Mouse (Mus musculus): ENCODE data around the gene Prcp. TPM values are rescaled to one million over a fixed set of nuclear protein-coding genes. Genes with fewer than 3 reads are reported as not detected.
A peak's percentile ranks its signal among the peaks of the same experiment; 100 is the strongest.

Prcp gene
- polyA plus RNA-seq (2014; fragmentation: Nextera tagmentation; extraction: Ambion mirVana), result 13.5 and 17.9 TPM in 2 replicates

DNA sequence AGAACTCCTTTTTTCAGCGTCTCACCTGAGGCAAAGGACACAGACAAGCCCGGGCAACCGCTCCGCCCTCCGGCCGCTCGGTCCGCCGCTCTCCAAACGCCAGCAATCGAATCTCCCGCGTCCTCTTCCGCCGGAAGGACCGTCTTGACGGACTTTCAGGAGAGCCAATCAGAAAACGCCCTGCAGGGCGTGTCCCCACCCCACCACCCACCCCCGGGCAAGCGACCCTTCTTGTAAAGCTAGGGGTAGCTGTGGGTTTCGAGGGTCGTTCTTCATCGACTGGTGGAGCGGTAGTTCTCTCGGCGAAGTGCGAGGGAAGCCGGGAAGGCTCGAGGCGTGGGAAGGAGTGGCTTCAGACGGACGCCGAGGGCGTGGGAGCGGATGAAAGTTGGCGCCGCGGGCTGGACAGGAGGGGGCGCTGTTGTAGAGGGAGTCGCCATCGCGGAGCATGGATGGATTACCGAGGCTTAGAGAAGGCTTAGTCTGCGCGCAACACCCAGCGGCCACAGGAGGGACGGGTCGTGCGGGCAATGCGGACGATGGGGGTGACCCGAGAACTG, at the start of gene Prcp, which contains the start of gene Ddias:
TSS of gene Prcp (plus strand) at position 355 of the 560 bp plus-strand sequence.
TSS of gene Ddias (minus strand) at position 132 of the 560 bp plus-strand sequence.
- DNase-seq (peak; percentile 97), ATAC-seq (ENCODE audit: low FRiP score, low TSS enrichment) (peak; percentile 89)
- Histone ChIP-seq H3K36me3 (ENCODE audit: control insufficient read depth, insufficient read depth, low read length) (no peaks in the 10 kb centered on the region), H3K4me2 (ENCODE audit: low read length) (peak within 1 kb of the TSS; percentile 62), H3K4me3 (replicated peaks; ENCODE audit: low read depth, low read length) (peak within 1 kb of the TSS; percentile 54), H3K9me3 (ENCODE audit: control insufficient read depth, low read length) (no peaks in the 10 kb centered on the region), H3K9ac (replicated peaks; ENCODE audit: low read length) (peak within 1 kb of the TSS; percentile 76), H3K27ac (replicated peaks; ENCODE audit: low read depth, low read length) (peak within 1 kb of the TSS; percentile 98), H3K4me1 (ENCODE audit: control insufficient read depth, insufficient read depth, low read length) (peaks cover 18% of the 10 kb centered on the region), H3K27me3 (ENCODE audit: control insufficient read depth, insufficient read depth, low read length) (no peaks in the 10 kb centered on the region)
- WGBS, result under 1% methylated on average over 53 of the region's 53 CpGs

DNA sequence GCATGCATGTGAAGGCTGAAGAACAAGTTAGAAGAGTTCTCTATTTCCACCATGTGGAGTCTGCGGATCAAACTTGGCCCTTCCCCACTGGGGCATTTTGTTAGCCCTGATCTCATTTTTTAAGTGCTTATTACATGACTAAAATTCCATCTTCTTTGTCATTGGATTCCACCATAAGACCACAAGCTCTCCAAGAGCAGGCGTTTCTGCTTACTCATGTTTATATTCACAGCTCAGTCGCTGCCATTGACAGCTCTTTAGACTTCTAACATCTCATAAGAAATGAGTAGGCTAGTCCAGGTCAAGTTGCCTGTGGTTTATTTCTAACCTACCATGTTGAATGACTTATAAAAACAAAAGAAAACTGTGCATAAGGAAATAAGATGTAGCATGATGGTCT, 48.0 kb upstream of the Prcp start:
- no peaks in the 10 kb centered on the region for H3K9me3 ChIP-seq (ENCODE audit: control insufficient read depth, low read length)
- DNase-seq (no peak), ATAC-seq (ENCODE audit: low FRiP score, low TSS enrichment) (no peak)
- H3K36me3 ChIP-seq (ENCODE audit: control insufficient read depth, insufficient read depth, low read length), result peaks cover 3% of the 10 kb centered on the region; the same call in 1 of the 2 replicates
- H3K4me2 ChIP-seq (ENCODE audit: low read length), result no peak overlapping the region
- H3K27ac ChIP-seq (replicated peaks; ENCODE audit: low read depth, low read length), result no peak overlapping the region
- 96% methylated on average over 3 of the region's 3 CpGs for WGBS
- no peaks in the 10 kb centered on the region for H3K27me3 ChIP-seq (ENCODE audit: control insufficient read depth, insufficient read depth, low read length)
- H3K4me1 ChIP-seq (ENCODE audit: control insufficient read depth, insufficient read depth, low read length), result no peaks in the 10 kb centered on the region
- no peak overlapping the region for H3K9ac ChIP-seq (replicated peaks; ENCODE audit: low read length)
- H3K4me3 ChIP-seq (replicated peaks; ENCODE audit: low read depth, low read length), result no peak overlapping the region

DNA sequence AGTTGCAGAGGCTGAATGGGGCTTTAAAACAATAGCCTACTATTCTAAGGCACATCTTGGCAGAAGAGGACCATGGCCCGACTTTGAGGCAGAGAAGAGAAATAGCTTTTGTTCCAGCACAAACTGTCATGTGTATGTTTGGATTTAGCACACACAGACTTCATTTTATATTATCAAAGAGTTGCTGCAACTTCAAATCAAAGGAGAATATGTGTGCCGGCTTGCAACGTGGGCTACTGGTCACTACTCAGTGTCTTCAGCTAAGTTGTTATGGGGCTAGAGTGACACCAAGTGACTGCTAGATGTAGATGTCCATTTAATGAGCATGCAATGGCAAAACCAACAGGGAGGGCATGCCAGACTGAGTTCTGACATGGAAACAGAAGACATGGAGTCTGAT, 46.3 kb upstream of the Prcp start:
- 47% methylated on average over 3 of the region's 3 CpGs for WGBS
- Histone ChIP-seq H3K36me3 (ENCODE audit: control insufficient read depth, insufficient read depth, low read length) (peaks cover 3% of the 10 kb centered on the region; the same call in 1 of the 2 replicates), H3K4me2 (ENCODE audit: low read length) (no peak overlapping the region), H3K27me3 (ENCODE audit: control insufficient read depth, insufficient read depth, low read length) (no peaks in the 10 kb centered on the region), H3K4me3 (replicated peaks; ENCODE audit: low read depth, low read length) (no peak overlapping the region), H3K27ac (replicated peaks; ENCODE audit: low read depth, low read length) (no peak overlapping the region), H3K9me3 (ENCODE audit: control insufficient read depth, low read length) (no peaks in the 10 kb centered on the region), H3K9ac (replicated peaks; ENCODE audit: low read length) (no peak overlapping the region), H3K4me1 (ENCODE audit: control insufficient read depth, insufficient read depth, low read length) (no peaks in the 10 kb centered on the region)
- DNase-seq (peak; percentile 35), ATAC-seq (ENCODE audit: low FRiP score, low TSS enrichment) (no peak)

DNA sequence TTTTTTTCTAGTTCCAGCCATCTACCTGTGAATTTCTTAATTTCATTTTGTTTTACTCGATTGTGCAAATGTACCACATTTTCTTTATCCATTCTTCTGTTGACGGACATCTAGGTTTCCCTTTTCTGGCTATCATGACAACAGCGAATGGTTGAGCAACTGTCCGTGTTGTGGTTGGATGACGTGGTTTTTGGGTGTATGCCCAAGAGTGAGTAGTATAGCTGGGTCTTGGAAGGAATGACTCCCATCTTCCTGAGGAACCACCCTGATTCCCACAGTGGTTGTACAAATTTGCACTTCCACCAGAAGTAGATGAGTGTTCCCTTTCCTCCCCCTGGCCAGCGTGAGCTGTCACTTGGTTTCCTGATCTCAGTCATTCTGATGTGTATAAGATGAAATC, 41.9 kb upstream of the Prcp start:
- Histone ChIP-seq H3K4me2 (ENCODE audit: low read length) (no peak overlapping the region), H3K4me3 (replicated peaks; ENCODE audit: low read depth, low read length) (no peak overlapping the region), H3K9ac (replicated peaks; ENCODE audit: low read length) (no peak overlapping the region), H3K9me3 (ENCODE audit: control insufficient read depth, low read length) (no peaks in the 10 kb centered on the region), H3K27me3 (ENCODE audit: control insufficient read depth, insufficient read depth, low read length) (no peaks in the 10 kb centered on the region), H3K4me1 (ENCODE audit: control insufficient read depth, insufficient read depth, low read length) (no peaks in the 10 kb centered on the region), H3K27ac (replicated peaks; ENCODE audit: low read depth, low read length) (no peak overlapping the region), H3K36me3 (ENCODE audit: control insufficient read depth, insufficient read depth, low read length) (peaks cover 8% of the 10 kb centered on the region)
- no peak for DNase-seq
- ATAC-seq (ENCODE audit: low FRiP score, low TSS enrichment), result no peak
- WGBS, result 94% methylated on average over 6 of the region's 6 CpGs

DNA sequence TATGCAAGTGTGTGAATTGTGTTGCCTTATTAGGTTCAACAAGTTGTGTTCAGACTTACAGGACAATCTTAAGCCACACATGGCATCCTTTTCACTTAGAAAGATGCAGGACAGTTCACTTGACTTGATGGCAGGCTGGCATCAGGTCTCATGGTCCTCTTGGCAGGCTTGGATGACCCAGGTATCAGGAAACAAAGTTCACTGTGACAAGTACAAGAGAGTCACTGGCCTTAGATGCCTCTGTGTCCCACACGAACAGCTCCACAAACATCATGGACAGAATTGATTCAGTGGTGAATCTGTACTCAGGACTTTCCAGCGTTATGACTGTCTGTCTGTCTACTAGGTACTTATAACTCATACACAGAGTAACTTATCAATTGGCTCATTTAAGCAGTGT, 39.9 kb upstream of the Prcp start:
- WGBS, result 94% methylated on average over 2 of the region's 2 CpGs
- H3K27ac ChIP-seq (replicated peaks; ENCODE audit: low read depth, low read length), result no peak overlapping the region
- ATAC-seq (ENCODE audit: low FRiP score, low TSS enrichment), result no peak
- DNase-seq, result no peak
- H3K27me3 ChIP-seq (ENCODE audit: control insufficient read depth, insufficient read depth, low read length), result no peaks in the 10 kb centered on the region
- H3K4me1 ChIP-seq (ENCODE audit: control insufficient read depth, insufficient read depth, low read length), result no peaks in the 10 kb centered on the region
- H3K9ac ChIP-seq (replicated peaks; ENCODE audit: low read length), result no peak overlapping the region
- H3K9me3 ChIP-seq (ENCODE audit: control insufficient read depth, low read length), result no peaks in the 10 kb centered on the region
- H3K4me2 ChIP-seq (ENCODE audit: low read length), result no peak overlapping the region
- H3K36me3 ChIP-seq (ENCODE audit: control insufficient read depth, insufficient read depth, low read length), result peaks cover 8% of the 10 kb centered on the region
- H3K4me3 ChIP-seq (replicated peaks; ENCODE audit: low read depth, low read length), result no peak overlapping the region

DNA sequence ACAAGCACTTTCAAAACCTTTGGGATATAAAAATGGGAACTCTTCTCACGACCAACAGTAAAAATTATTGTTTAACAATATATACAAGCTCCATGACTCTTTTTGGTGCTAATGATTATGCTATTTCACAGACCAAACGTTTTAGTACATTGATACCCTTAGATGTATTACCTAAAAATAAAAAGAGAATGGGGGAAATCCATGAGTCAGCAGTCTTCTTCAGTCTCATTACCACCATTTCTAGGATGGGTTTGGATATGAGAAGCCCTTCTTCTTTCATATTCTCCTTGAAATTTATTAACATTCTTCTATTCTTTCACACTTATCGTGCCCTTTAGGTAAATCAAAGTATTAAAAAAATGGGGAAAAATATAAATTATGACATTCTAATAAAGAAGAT, 37.8 kb upstream of the Prcp start:
- Histone ChIP-seq H3K36me3 (ENCODE audit: control insufficient read depth, insufficient read depth, low read length) (peaks cover 5% of the 10 kb centered on the region), H3K27ac (replicated peaks; ENCODE audit: low read depth, low read length) (no peak overlapping the region), H3K4me3 (replicated peaks; ENCODE audit: low read depth, low read length) (no peak overlapping the region), H3K27me3 (ENCODE audit: control insufficient read depth, insufficient read depth, low read length) (no peaks in the 10 kb centered on the region), H3K9me3 (ENCODE audit: control insufficient read depth, low read length) (no peaks in the 10 kb centered on the region), H3K4me2 (ENCODE audit: low read length) (no peak overlapping the region), H3K4me1 (ENCODE audit: control insufficient read depth, insufficient read depth, low read length) (no peaks in the 10 kb centered on the region), H3K9ac (replicated peaks; ENCODE audit: low read length) (no peak overlapping the region)
- no peak for ATAC-seq (ENCODE audit: low FRiP score, low TSS enrichment)
- no peak for DNase-seq
- WGBS, result 86% methylated on average over 3 of the region's 3 CpGs

DNA sequence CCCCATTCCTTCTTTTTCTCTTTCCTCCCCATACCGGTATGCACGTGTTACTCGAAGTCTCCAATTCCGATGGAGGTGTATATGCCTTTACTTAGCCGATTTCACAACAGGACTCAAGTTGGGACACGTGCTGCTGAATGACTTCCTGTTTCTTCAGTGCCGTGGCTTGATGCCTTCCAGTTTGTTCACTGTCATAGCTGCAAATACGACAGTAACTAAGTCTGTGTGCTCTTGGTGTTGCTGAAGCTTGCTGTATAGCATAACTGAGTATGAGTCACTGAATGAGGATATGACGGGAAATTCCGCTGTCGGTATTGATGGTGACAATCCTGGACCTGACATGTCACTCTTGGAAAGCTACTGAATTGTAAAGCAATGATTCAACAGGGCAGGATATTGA, 37.0 kb upstream of the Prcp start:
- Histone ChIP-seq H3K9me3 (ENCODE audit: control insufficient read depth, low read length) (no peaks in the 10 kb centered on the region), H3K9ac (replicated peaks; ENCODE audit: low read length) (no peak overlapping the region), H3K4me1 (ENCODE audit: control insufficient read depth, insufficient read depth, low read length) (no peaks in the 10 kb centered on the region), H3K27me3 (ENCODE audit: control insufficient read depth, insufficient read depth, low read length) (no peaks in the 10 kb centered on the region), H3K4me2 (ENCODE audit: low read length) (no peak overlapping the region), H3K36me3 (ENCODE audit: control insufficient read depth, insufficient read depth, low read length) (peaks cover 5% of the 10 kb centered on the region), H3K27ac (replicated peaks; ENCODE audit: low read depth, low read length) (no peak overlapping the region), H3K4me3 (replicated peaks; ENCODE audit: low read depth, low read length) (no peak overlapping the region)
- DNase-seq (no peak), ATAC-seq (ENCODE audit: low FRiP score, low TSS enrichment) (no peak)
- 88% methylated on average over 11 of the region's 11 CpGs for WGBS

DNA sequence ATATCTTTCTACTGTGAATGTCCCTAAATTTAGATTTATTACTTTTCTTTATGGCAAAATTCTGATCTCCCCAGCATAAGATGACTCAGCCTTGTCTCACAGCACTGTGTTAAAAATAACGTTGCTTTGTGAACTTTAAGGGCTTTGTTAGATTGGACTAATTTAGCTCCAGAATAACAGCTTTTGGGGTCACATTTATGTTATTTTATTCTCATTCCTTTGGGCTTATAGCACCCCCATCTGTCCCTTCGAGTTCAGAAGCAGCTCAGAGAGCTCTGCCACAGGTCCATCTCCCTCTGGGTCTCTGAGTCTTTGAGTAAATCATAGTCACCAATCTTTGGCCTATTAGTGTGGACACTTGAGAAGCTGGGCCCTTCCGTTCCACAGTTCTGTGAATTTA, 36.4 kb upstream of the Prcp start:
- DNase-seq (no peak), ATAC-seq (ENCODE audit: low FRiP score, low TSS enrichment) (no peak)
- Histone ChIP-seq H3K27ac (replicated peaks; ENCODE audit: low read depth, low read length) (no peak overlapping the region), H3K27me3 (ENCODE audit: control insufficient read depth, insufficient read depth, low read length) (no peaks in the 10 kb centered on the region), H3K4me1 (ENCODE audit: control insufficient read depth, insufficient read depth, low read length) (no peaks in the 10 kb centered on the region), H3K4me3 (replicated peaks; ENCODE audit: low read depth, low read length) (no peak overlapping the region), H3K4me2 (ENCODE audit: low read length) (no peak overlapping the region), H3K9me3 (ENCODE audit: control insufficient read depth, low read length) (no peaks in the 10 kb centered on the region), H3K36me3 (ENCODE audit: control insufficient read depth, insufficient read depth, low read length) (peaks cover 5% of the 10 kb centered on the region), H3K9ac (replicated peaks; ENCODE audit: low read length) (no peak overlapping the region)
- 82% methylated on average over 3 of the region's 3 CpGs for WGBS

DNA sequence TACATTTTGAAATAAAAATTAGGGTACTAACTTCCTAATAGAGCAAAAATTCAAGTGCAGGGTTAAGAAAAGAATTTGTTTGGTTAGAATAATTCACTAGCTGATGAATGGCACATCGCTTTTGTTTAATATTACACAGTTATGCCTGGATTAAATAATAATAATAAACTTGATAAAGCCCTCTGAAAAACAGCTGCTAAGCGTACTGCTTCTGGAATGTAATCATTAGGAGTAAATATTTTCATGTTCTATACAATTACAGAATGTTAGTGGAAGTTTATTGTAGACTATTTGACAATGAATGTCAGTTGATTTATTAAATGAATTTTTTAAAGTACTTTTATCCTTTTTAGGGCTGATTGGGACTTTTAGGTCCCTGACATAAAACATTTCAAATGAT, 32.0 kb upstream of the Prcp start:
- ATAC-seq (ENCODE audit: low FRiP score, low TSS enrichment), result no peak
- 88% methylated on average over 2 of the region's 2 CpGs for WGBS

More for the DNA sequence above, 32.0 kb upstream of the Prcp start:
- no peak for DNase-seq
- H3K4me3 ChIP-seq (replicated peaks; ENCODE audit: low read depth, low read length), result no peak overlapping the region
- no peak overlapping the region for H3K9ac ChIP-seq (replicated peaks; ENCODE audit: low read length)
- H3K36me3 ChIP-seq (ENCODE audit: control insufficient read depth, insufficient read depth, low read length), result no peaks in the 10 kb centered on the region
- no peaks in the 10 kb centered on the region for H3K9me3 ChIP-seq (ENCODE audit: control insufficient read depth, low read length)
- H3K4me1 ChIP-seq (ENCODE audit: control insufficient read depth, insufficient read depth, low read length), result no peaks in the 10 kb centered on the region
- no peaks in the 10 kb centered on the region for H3K27me3 ChIP-seq (ENCODE audit: control insufficient read depth, insufficient read depth, low read length)
- H3K4me2 ChIP-seq (ENCODE audit: low read length), result no peak overlapping the region
- H3K27ac ChIP-seq (replicated peaks; ENCODE audit: low read depth, low read length), result no peak overlapping the region

Measured in midbrain, embryonic 14.5 days (tissue).